Mouse (Mus musculus) heart, postnatal 0 days (tissue): ENCODE data around the gene Cdh6. TPM values are rescaled to one million over a fixed set of nuclear protein-coding genes. Genes with fewer than 3 reads are reported as not detected.

Experiments
- ATAC-seq: fragments of 200-750 bp; cut with Nextera tagmentation; 2 replicates; pipeline ENCODE4 v1.8.0; 2017; ENCODE audit warnings: low read depth, moderate number of reproducible peaks, moderate library complexity; ENCODE audit not compliant: insufficient read depth
- DNase-seq: peaks from one replicate; pipeline ENCODE4 v3.0.0-alpha.2; 2016; ENCODE audit warnings: low spot score
- H3K27ac ChIP-seq: fragments of 300-500 bp; sonication (generic); 2 replicates; pipeline ENCODE4 v1.5.1; 2014; ENCODE audit warnings: low read depth, mild to moderate bottlenecking
- H3K27me3 ChIP-seq: fragments of 300-500 bp; sonication (generic); 2 replicates; pipeline ENCODE4 v1.6.1; 2014; ENCODE audit warnings: low read length, mixed read lengths; ENCODE audit not compliant: control insufficient read depth, insufficient read depth
- H3K36me3 ChIP-seq: fragments of 300-500 bp; sonication (generic); replicated peaks from 2 replicates; pipeline ENCODE4 v1.6.1; 2014; ENCODE audit warnings: low read length, mixed read lengths; ENCODE audit not compliant: control insufficient read depth, insufficient read depth
- H3K4me1 ChIP-seq: fragments of 300-500 bp; sonication (generic); 2 replicates; pipeline ENCODE4 v1.6.1; 2014; ENCODE audit warnings: antibody characterized with exemption; ENCODE audit not compliant: control insufficient read depth, insufficient read depth
- H3K4me2 ChIP-seq: fragments of 300-500 bp; sonication (generic); 2 replicates; pipeline ENCODE4 v1.6.1; 2014; ENCODE audit warnings: low read depth, mild to moderate bottlenecking, low read length, moderate library complexity
- H3K4me3 ChIP-seq: fragments of 300-500 bp; sonication (generic); 2 replicates; pipeline ENCODE4 v1.5.1; 2014; ENCODE audit warnings: low read depth, low read length
- H3K9ac ChIP-seq: fragments of 300-500 bp; sonication (generic); replicated peaks from 2 replicates; pipeline ENCODE4 v1.6.1; 2014; ENCODE audit warnings: low read depth, low read length, mixed read lengths
- H3K9me3 ChIP-seq: fragments of 300-500 bp; sonication (generic); replicated peaks from 2 replicates; pipeline ENCODE4 v1.6.1; 2016; ENCODE audit warnings: low read length; ENCODE audit not compliant: control insufficient read depth
- CTCF ChIP-seq: IDR thresholded peaks from 2 replicates; pipeline ENCODE4 v1.5.1; 2016; ENCODE audit warnings: antibody characterized with exemption, control low read depth, low read depth
- EP300 ChIP-seq: IDR thresholded peaks from 2 replicates; pipeline ENCODE4 v1.6.1; 2016; ENCODE audit warnings: antibody characterized with exemption, low read depth
- WGBS: fragments of 180-500 bp; shearing (Covaris S2); extraction: QIAGEN DNeasy Blood & Tissue Kit; methylation state at CpG from one replicate; pipeline ENCODE4 v1.1.7; 2014; 5-methylcytosine and 5-hydroxymethylcytosine counted together
- polyA plus RNA-seq: library from polyadenylated mRNA; unstranded; fragments of >200 nt; fragmentation: Nextera tagmentation; extraction: Ambion mirVana; gene quantifications from 2 replicates; pipeline ENCODE4 v1.2.1, GENCODE M21; 2015
- total RNA-seq: library from RNA; depleted of rRNA; stranded (reverse); fragments of >200 nt; gene quantifications from 2 replicates; pipeline ENCODE4 v1.2.3, GENCODE M21; 2014; ENCODE audit warnings: low replicate concordance

Gene Cdh6
- total and polyA plus RNA-seq, 2 experiments from 2014 or later: 0.34 to 0.64 TPM

DNA sequence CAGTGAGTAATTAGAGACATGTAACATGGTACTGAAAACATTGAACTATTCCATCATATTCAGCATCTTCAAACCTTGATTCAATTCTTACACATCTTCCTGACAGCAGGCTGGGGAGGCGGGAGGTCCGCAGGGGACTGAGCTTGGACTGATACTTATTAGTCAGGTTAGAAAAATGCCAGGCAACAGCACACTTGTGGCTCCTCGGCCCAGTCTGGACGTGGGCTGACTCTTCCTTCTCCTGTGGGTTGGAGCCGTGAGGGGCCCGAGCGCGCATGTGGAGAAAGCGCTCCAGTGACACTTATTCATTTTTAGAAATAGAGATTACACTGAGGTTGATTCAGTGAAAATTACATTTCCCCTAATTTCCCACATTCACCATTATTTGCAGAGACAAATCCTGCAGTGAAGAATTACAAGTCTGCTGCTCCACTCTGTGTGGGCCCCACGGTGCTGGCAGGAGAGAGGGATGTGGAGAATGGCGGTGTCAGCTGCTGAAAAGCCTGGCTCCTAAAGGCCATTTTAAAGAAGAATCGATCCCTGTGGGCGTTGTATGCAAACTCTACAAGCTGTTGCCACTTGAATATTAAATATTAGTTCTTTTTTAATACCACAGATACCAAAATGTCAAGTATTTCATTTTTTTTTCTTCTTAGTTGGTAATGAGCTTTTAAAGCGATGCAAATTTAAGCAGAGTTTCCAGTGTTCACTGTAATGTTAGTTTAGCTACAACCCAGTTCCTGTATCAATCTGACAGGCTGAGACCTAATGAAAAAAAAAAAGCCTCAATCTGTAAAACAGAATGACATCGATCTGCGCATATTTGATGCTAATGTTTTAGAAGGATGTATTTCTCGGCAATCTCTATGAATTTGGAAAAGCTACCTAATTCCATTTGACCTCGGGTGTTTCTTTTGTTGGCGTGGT lies 79.3 kb downstream of the Cdh6 start:
- H3K9me3 ChIP-seq: no peaks in the 10 kb centered on the region
- ATAC-seq (no peak), DNase-seq (no peak)
- no peak for TF ChIP-seq CTCF
- no peak for TF ChIP-seq EP300
- H3K36me3 ChIP-seq: no peaks in the 10 kb centered on the region
- no peaks in the 10 kb centered on the region for H3K4me1 ChIP-seq
- no peak overlapping the region for H3K4me2 ChIP-seq
- no peaks in the 10 kb centered on the region for H3K27me3 ChIP-seq
- no peak overlapping the region for H3K4me3 ChIP-seq
- no peak overlapping the region for H3K9ac ChIP-seq
- no peak overlapping the region for H3K27ac ChIP-seq
- 80% methylated on average over 19 of the region's 19 CpGs for WGBS

- WGBS: 92% methylated on average over 13 of the region's 13 CpGs
- DNase-seq (no peak), ATAC-seq (no peak)
- H3K27me3 ChIP-seq: no peaks in the 10 kb centered on the region
- no peak overlapping the region for H3K4me2 ChIP-seq
- H3K9ac ChIP-seq: no peak overlapping the region
- no peak overlapping the region for H3K4me3 ChIP-seq
- H3K36me3 ChIP-seq: no peaks in the 10 kb centered on the region
- H3K9me3 ChIP-seq: no peaks in the 10 kb centered on the region
- H3K4me1 ChIP-seq: no peaks in the 10 kb centered on the region
- TF ChIP-seq EP300 (no peak), CTCF (no peak)
- H3K27ac ChIP-seq: no peak overlapping the region
These were observed 81.4 kb downstream of the Cdh6 start for GRCm38 (mm10) chr15:13092064-13092463.

DNA sequence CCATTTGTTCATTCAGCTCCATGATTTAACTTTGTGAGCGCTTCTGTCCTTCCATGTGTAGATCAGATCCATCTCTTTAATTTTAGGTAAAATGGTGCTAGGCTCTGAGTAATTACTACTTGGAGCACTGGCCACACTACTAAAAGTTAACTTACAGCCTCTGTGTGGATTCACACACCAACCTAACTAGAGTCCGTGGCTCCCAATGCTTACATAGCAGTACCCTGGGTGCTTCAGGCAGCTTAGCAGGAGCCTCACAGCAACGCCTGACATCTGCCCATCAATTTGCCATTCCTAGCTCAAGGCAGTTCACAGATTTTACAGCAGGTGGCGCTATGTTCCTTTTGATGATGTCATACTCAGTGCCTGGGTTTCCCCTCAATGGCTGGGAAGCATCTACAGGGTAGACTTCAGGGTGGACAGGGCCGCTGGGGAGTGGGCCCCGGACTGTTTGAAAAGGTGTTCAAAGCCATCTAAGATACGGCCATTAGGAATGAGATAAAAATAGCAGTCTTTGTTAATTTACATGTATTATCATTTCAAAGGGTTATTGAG lies 84.9 kb downstream of the Cdh6 start:
- Histone ChIP-seq H3K4me1 (no peaks in the 10 kb centered on the region), H3K27ac (no peak overlapping the region), H3K27me3 (no peaks in the 10 kb centered on the region), H3K4me3 (no peak overlapping the region), H3K9ac (no peak overlapping the region), H3K4me2 (no peak overlapping the region), H3K9me3 (no peaks in the 10 kb centered on the region), H3K36me3 (no peaks in the 10 kb centered on the region)
- TF ChIP-seq EP300 (no peak), CTCF (peak; percentile 74)
- DNase-seq (peak; percentile 36), ATAC-seq (no peak)
- WGBS: 38% methylated on average over 7 of the region's 7 CpGs

DNA sequence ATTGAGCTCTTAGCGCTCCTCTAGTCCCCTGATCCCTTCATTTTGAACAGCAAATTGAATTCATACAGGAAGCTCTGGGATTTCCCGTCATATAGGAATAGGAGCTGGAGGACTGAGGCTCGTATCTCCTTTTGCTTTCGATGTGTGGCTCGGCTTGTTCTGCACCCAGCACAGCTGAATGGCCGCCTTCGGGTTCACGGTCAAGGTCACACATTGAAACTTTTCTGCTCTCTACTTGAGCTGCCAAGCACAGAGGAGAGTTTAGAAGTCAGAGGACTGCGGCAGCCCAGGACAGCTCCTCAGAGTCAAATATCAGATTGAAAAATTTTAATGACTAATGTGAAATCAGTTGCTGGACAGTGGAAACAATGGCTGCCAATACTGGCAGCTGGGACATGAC lies 88.7 kb downstream of the Cdh6 start:
- H3K9ac ChIP-seq: no peak overlapping the region
- ATAC-seq (no peak), DNase-seq (no peak)
- no peak for TF ChIP-seq CTCF
- TF ChIP-seq EP300: no peak
- no peak overlapping the region for H3K27ac ChIP-seq
- H3K4me3 ChIP-seq: no peak overlapping the region
- H3K36me3 ChIP-seq: no peaks in the 10 kb centered on the region
- H3K4me2 ChIP-seq: no peak overlapping the region
- no peaks in the 10 kb centered on the region for H3K9me3 ChIP-seq
- H3K4me1 ChIP-seq: no peaks in the 10 kb centered on the region
- 75% methylated on average over 9 of the region's 9 CpGs for WGBS
- H3K27me3 ChIP-seq: no peaks in the 10 kb centered on the region

- Histone ChIP-seq H3K4me2 (no peak overlapping the region), H3K4me3 (no peak overlapping the region), H3K9ac (no peak overlapping the region), H3K36me3 (no peaks in the 10 kb centered on the region), H3K27ac (no peak overlapping the region), H3K4me1 (no peaks in the 10 kb centered on the region), H3K27me3 (no peaks in the 10 kb centered on the region), H3K9me3 (no peaks in the 10 kb centered on the region)
- WGBS: 53% methylated on average over 8 of the region's 8 CpGs
- no peak for TF ChIP-seq CTCF
- TF ChIP-seq EP300: no peak
- DNase-seq (no peak), ATAC-seq (no peak)
These were observed 96.4 kb downstream of the Cdh6 start for GRCm38 (mm10) chr15:13076908-13077669.
